Mouse (Mus musculus) gastrocnemius, postnatal 25 days (tissue): Measurements from ENCODE around the gene Aph1a. TPM values are rescaled to one million over a fixed set of nuclear protein-coding genes. Genes with fewer than 3 reads are reported as not detected.
A peak's percentile ranks its signal among the peaks of the same experiment; 100 is the strongest.
"Not testable (repeated sequence)": the region's sequence is repeated elsewhere in the genome, so short reads cannot be mapped to it uniquely, and the experiment has no call there.

Experiments used
- DNase-seq: peaks from one replicate; pipeline ENCODE4 v3.0.0; 2022
- long read RNA-seq, 2 experiments: library from polyadenylated mRNA; stranded (forward); transcript quantifications; one replicate each; pipeline ENCODE4 v2.0.0; 2021
- total RNA-seq, 2 experiments: library from RNA; stranded (reverse); gene quantifications; 1 replicate in 1 of 2; 2 replicates in 1 of 2; pipeline ENCODE4 v1.2.3; 2021

Aph1a gene
- 10 to 100 TPM; 43.9 to 51.9 TPM for total RNA-seq
- long read RNA-seq, experiment 1, transcript Aph1a-202 (7 exons, 1,601 nt), result major isoform, 6 of 33 reads
- long read RNA-seq, experiment 1, partial matches to known transcripts, result 1 of 33 reads
- long read RNA-seq, experiment 1, other reads (novel, unspliced or antisense), result 23 of 33 reads
- long read RNA-seq, experiment 2, transcript Aph1a-202 (7 exons, 1,601 nt), result major isoform, 7 of 32 reads
- long read RNA-seq, experiment 2, partial matches to known transcripts, result 4 of 32 reads
- long read RNA-seq, experiment 2, other reads (novel, unspliced or antisense), result 17 of 32 reads

DNA sequence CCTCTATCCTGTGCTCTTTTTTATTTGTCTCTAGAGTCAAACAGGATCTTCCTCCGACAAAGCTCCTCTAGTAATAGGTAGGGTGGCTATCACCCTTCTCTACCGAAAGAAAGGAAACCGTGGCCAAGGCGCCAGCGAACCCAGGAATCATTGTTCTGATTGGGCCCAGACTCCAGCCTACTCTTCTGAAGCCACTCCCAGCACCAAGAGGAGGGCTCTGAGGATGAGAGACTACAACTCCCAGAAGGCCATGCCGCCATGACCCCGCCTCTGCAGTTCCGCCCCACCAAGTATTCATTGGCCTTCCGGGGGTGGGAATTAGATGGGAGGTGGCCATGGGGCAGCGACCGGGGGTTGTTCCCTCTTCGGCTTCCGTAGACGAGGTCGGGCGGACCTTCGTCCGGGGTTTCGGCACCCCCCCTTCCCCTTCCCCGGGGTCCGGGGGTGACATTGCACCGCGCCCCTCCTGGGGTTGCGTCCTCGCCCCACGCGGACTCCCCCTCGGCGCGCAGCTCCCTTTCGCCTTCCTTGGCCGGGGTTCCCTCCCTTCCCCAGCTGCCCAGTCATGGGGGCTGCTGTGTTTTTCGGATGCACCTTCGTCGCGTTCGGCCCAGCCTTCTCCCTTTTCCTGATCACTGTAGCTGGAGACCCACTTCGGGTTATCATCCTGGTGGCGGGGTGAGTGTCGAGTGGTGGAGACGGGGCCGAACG lies at the start of gene Aph1a:
Gene Aph1a, plus strand, starts transcription at position 364 of the 711 bp plus-strand sequence.
- peak; percentile 98 for DNase-seq

- no peak for DNase-seq
Measured at GRCm38 (mm10) chr3:95850611-95851010, 43.2 kb upstream of the Aph1a start.

DNA sequence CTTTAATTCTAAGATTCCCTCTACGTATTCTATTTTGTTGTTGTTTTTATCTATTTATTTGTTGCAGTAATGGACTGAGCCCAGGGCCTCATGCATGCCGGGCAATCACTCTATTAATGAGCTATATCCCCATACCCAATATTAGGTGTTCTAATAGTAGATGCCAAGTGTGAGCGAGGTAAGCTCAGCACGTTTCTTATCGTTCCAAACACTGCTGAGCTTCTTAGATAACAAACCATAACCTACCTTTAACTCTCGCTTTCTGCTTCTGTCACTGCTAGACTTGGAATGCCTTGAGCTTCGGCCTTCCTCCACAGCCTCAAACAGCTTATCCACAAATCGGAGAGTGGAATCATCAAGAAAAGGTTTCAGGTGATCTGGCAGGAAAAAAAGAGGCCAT lies 42.5 kb upstream of the Aph1a start:
- no peak for DNase-seq

DNA sequence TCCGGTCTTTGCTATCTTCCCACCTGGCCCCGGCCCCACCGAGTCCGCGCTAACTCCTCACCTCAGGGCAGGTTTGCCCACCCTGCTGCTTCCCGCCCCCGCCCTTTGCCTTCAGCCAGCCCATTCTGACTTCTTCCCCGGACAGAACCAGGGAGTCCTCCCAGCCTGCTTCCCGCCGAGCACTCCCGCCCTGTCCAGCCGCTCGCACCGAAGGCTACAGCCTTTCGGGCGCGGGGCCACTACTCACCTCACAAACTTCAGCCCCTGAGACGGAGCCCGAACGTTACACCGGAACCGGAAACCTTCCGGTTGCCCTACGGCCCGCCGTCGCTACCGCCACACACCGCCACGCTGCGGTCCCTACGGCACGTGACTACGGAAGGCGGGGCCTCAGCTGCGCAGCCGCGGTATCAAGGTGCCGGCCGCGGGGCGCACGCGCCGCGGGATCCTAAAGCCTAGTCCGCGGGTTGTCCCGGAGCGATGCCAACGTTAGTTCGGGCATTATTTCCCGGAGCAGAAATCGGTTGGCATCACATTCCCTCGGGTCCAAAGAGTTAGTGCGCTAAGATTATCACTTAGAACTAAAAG lies 38.2 kb upstream of the Aph1a start, which contains the start of gene Prpf3:
Gene Prpf3, minus strand, starts transcription at position 384 of the 588 bp plus-strand sequence.
- DNase-seq, result peak; percentile 95

DNA sequence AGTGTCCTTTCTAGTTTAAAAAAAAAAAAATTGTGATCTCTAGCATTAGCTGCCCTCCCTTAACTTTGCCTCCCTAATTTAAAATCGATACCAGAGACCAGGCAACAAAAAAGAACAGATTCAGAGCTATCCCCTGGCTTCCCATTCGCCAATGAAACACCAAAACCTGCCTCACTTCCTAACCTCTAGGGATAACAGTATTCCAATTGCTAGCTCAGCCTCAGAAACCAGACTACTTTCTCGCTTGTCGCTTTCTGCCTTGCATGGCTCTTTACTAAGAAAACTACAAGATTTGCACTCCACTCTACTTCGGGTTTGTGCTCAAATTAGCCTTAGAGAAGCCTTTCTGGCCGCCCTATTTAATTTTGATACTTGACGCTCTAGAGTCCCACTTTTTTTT lies 37.7 kb upstream of the Aph1a start:
- no peak for DNase-seq

DNA sequence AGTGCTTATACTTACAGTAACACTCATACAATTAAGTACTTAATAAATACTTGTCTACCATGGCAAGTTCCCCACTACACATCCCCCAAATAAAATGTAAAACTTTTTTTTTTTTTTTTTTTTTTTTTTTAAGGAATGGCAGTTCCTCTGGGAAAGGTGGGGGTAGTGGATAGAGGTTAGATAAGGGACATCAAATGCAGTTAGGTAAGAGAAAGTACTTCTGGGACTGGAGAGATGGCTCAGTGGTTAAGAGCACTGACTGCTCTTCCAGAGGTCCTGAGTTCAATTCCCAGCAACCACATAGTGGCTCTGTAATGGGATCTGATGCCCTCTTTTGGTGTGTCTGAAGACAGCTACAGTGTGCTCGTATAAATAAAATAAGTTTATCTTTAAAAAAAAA lies 36.7 kb upstream of the Aph1a start:
- DNase-seq, result not testable (repeated sequence)

- DNase-seq, result not testable (repeated sequence)
Measured at GRCm38 (mm10) chr3:95858278-95858677, 35.5 kb upstream of the Aph1a start.

GRCm38 (mm10) chr3:95860323-95860722 lies 33.4 kb upstream of the Aph1a start:
- DNase-seq, result no peak

DNA sequence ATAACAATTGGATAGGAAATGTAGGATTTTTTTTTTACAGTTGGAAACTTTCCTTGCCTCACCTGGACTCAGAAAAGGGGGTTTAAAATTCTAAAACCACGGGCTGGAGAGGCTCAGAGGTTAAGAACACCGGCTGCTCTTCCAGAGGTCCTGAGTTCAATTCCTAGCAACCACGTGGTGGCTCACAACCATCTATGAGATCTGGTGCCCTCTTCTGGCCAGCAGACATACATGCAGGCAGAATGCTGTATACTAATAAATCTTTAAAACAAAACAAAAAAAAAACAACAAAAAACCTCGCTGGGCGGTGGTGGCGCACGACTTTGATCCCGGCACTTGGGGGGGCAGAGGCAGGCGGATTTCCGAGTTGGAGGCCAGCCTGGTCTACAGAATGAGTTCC lies 32.6 kb upstream of the Aph1a start:
- DNase-seq, result no peak

- DNase-seq, result peak; percentile 26
Measured at GRCm38 (mm10) chr3:95861796-95862195, 32.0 kb upstream of the Aph1a start.

DNA sequence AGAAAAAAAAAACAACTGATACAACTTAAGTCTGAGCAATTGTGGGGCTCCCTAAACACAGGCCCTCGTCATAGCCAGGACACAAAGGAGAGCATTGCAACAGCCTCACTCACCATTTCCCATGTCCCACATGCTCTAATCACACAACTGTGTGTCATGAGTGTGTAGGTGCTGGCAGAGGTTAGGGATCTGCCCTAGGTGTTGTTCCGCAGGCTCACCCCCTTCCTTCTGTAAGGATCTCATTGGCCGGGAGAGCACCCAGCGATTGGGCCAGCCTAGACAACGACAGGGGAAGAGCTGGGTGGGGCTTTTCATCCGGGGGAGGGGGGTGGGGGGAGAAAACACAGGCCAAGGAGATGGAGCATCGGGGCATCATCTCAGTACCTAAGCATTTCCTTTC lies 30.2 kb upstream of the Aph1a start:
- no peak for DNase-seq

DNA sequence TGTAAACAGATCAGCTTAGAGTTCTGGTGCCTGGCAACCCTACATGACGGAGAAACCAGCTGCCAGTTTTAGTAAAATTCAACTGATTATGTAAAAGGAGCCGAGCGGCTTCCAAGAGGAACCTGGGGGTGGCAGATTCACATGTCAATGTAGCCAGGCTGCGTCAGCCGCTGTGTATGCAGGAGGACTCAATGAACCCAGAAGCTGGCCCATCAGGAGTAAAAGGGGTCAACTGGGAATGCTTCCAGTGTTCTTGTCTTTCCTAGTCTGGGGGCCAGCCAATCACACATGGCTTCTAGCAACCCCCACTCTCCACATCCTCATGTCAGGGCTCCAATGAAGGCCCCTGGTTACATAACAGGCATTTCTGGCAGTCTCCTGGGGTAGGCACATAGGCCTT lies 28.7 kb upstream of the Aph1a start:
- DNase-seq, result peak; percentile 18

GRCm38 (mm10) chr3:95865571-95865970 lies 28.2 kb upstream of the Aph1a start:
- no peak for DNase-seq

- DNase-seq, result no peak
Measured at GRCm38 (mm10) chr3:95866071-95866470, 27.7 kb upstream of the Aph1a start.

DNA sequence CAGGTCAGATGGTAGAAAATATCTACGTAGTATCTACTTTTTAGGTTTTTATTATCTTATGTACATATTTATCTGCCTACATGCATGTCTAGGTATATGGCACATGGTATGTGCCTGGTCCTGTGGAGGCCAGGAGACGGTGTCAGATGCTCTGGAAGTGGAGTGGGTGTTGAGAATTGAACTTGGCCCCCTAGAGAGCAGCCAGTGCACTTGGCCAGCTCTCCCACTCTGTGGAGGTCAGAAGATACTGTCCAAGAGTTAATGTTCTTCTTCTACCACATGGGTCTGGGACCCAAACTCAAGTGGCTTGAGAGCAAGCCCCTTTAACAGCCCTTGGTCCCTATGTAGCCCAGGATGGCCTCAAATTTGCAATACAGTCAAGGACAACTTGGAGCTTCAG lies 26.4 kb upstream of the Aph1a start:
- no peak for DNase-seq

DNA sequence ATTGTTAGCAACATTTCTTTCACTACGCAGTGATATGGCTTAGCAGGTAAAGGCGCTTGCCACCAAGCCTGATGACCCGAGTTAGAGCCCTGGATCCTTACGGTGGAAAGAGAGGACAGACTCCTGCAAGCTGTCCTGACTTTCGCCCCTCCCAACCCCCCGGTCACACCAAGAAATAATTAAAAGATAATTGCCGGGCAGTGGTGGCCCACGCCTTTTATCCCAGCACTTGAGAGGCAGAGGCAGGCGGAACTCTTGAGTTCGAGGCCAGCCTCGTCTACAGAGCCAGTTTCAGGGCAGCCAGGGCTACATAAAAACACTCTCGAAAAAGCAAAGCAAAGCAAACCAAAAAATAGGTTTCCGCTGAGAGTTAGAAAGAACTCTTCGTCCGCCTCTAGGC lies 22.8 kb upstream of the Aph1a start:
- no peak for DNase-seq

GRCm38 (mm10) chr3:95871392-95871867 lies 22.3 kb upstream of the Aph1a start, which contains the start of gene Mrps21:
Gene Mrps21, minus strand, starts transcription at chr3:95871519.
- peak; percentile 84 for DNase-seq

DNA sequence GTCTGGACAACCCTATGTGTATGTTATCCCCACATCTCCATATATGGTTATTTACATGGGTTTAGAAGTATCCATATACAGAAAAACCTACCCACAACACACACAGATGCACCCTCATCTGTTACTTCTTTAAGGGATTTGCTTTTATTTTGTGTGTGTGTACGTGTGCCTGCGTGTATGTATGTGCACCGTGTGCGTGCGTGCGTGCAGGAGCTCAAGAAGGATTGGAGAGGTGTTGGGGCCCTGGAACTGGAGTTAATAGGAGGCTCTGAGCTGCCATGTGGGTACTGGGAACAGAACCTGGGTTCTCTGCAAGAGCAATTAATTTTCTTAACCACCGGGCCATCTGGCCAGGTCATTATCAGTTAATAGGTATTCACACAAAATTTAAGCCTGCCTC lies 21.7 kb upstream of the Aph1a start:
- no peak for DNase-seq

- no peak for DNase-seq
Measured at GRCm38 (mm10) chr3:95879063-95879462, 14.7 kb upstream of the Aph1a start.

DNA sequence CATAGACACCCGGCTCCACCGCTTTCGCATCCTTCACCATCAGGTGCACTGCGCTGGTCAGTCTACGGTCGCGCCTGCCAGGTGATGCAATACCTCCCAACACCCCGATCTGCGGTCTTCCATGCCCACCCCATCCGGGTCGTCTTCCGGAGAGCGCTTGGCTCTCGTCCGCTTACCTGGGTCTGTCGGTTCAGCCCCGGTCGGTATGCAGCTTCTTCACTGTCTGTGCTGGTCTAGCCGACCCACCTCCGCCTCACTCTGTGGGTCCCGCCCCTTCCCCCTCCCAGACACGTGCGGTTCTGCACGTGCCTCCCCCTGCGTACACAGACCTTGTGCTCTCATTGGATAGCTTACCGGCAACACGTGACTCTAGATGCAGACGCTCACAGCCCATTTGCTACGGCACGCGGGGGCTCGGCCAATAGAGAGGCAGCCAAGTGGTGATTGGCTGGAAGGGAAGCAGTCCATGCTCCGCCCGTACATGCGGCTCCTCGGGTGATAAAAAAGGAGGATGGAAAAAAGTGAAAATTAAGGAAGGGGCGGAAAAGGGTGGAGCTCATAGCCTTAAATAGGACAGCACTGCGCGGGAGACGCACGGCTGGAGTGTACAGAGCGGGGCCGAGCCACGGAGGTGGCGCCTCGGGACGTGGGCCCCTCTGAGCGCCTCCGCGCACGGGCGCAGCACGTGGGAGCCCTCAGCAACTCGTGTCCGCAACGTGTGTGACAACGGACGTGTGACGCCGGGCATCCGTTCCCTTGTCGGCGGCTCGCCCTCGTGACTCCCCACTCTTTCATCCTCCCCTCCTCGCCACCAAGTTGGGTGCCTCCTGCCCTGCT lies 11.6 kb upstream of the Aph1a start, which contains the start of gene Ciart:
Gene Ciart, minus strand, starts transcription at position 273 of the 837 bp plus-strand sequence.
- peak; percentile 97 for DNase-seq

- peak; percentile 66 for DNase-seq
Measured at GRCm38 (mm10) chr3:95882816-95883425, 10.8 kb upstream of the Aph1a start.

GRCm38 (mm10) chr3:95884400-95884799 lies 9.4 kb upstream of the Aph1a start:
- DNase-seq, result no peak
